Mouse (Mus musculus): ENCODE data around the gene Atpaf2.

- no peak for TF ChIP-seq EP300 (optimal IDR thresholded peaks at IDR 0.05)
- TF ChIP-seq CTCF (IDR thresholded peaks at IDR 0.05; ENCODE audit: low read depth) = no peak
Measured at GRCm38 (mm10) chr11:60360631-60361201, 57.5 kb downstream of the Atpaf2 start.
